Mouse (Mus musculus): ENCODE measurements around the gene Krt7. TPM values are rescaled to one million over a fixed set of nuclear protein-coding genes. Genes with fewer than 3 reads are reported as not detected.

Gene Krt7
- total RNA-seq, 2 experiments from 2014 or later: 0.16 TPM; not detected in 1

- intact Hi-C loops (cut with DNase I): no loop called here
- no peak for DNase-seq
Observed at GRCm38 (mm10) chr15:101375956-101376775, 34.7 kb upstream of the Krt7 start.

GRCm38 (mm10) chr15:101376776-101377061, 34.1 kb upstream of the Krt7 start:
- no peak for DNase-seq
- intact Hi-C loops (cut with DNase I): no loop called here

- intact Hi-C loops (cut with DNase I): no loop called here
- DNase-seq: no peak
Observed at GRCm38 (mm10) chr15:101378646-101379045, 32.2 kb upstream of the Krt7 start.

- intact Hi-C loops (cut with DNase I): no loop called here
Observed at GRCm38 (mm10) chr15:101381758-101382157, 29.1 kb upstream of the Krt7 start.

GRCm38 (mm10) chr15:101382811-101383210, 28.0 kb upstream of the Krt7 start:
- intact Hi-C loops (cut with DNase I): no loop called here

More at GRCm38 (mm10) chr15:101381758-101382157, 29.1 kb upstream of the Krt7 start:
- no peak for DNase-seq

GRCm38 (mm10) chr15:101384610-101385009, 26.2 kb upstream of the Krt7 start:
- intact Hi-C loops (cut with DNase I): no loop called here
- DNase-seq: no peak

More at GRCm38 (mm10) chr15:101382811-101383210, 28.0 kb upstream of the Krt7 start:
- DNase-seq: peak; percentile 92

GRCm38 (mm10) chr15:101385064-101385463, 25.8 kb upstream of the Krt7 start:
- no peak for DNase-seq
- intact Hi-C loops (cut with DNase I): no loop called here

- intact Hi-C loops (cut with DNase I): no loop called here
- DNase-seq: no peak
Observed at GRCm38 (mm10) chr15:101387176-101387575, 23.7 kb upstream of the Krt7 start.

- DNase-seq: no peak
- intact Hi-C loops (cut with DNase I): no loop called here
Observed at GRCm38 (mm10) chr15:101388034-101388541, 22.8 kb upstream of the Krt7 start.

GRCm38 (mm10) chr15:101390203-101390602, 20.6 kb upstream of the Krt7 start:
- intact Hi-C loops (cut with DNase I): no loop called here
- DNase-seq: no peak

- intact Hi-C loops (cut with DNase I): no loop called here
- DNase-seq: no peak
Observed at GRCm38 (mm10) chr15:101392251-101392650, 18.6 kb upstream of the Krt7 start.

GRCm38 (mm10) chr15:101394908-101395307, 15.9 kb upstream of the Krt7 start:
- intact Hi-C loops (cut with DNase I): no loop called here
- no peak for DNase-seq

- no peak for DNase-seq
- intact Hi-C loops (cut with DNase I): no loop called here
Observed at GRCm38 (mm10) chr15:101396466-101396865, 14.4 kb upstream of the Krt7 start.

- intact Hi-C loops (cut with DNase I): no loop called here
- no peak for DNase-seq
Observed at GRCm38 (mm10) chr15:101396921-101397320, 13.9 kb upstream of the Krt7 start.

- no peak for DNase-seq
Observed at GRCm38 (mm10) chr15:101397683-101398082, 13.2 kb upstream of the Krt7 start.

GRCm38 (mm10) chr15:101398269-101398668, 12.6 kb upstream of the Krt7 start:
- intact Hi-C loops (cut with DNase I): no loop called here
- DNase-seq: no peak

More at GRCm38 (mm10) chr15:101397683-101398082, 13.2 kb upstream of the Krt7 start:
- intact Hi-C loops (cut with DNase I): no loop called here

GRCm38 (mm10) chr15:101412188-101412587, 1.3 kb downstream of the Krt7 start:
- intact Hi-C loops (cut with DNase I): no loop called here
- DNase-seq: no peak

GRCm38 (mm10) chr15:101413916-101414635, 3.2 kb downstream of the Krt7 start:
- no peak for DNase-seq
- intact Hi-C loops (cut with DNase I): no loop called here

- intact Hi-C loops (cut with DNase I): no loop called here
- DNase-seq: no peak
Observed at GRCm38 (mm10) chr15:101414807-101415565, 4.1 kb downstream of the Krt7 start.

- intact Hi-C loops (cut with DNase I): no loop called here
- no peak for DNase-seq
Observed at GRCm38 (mm10) chr15:101418950-101419349, 8.1 kb downstream of the Krt7 start.

GRCm38 (mm10) chr15:101420903-101421302, 10.1 kb downstream of the Krt7 start:
- intact Hi-C loops (cut with DNase I): loop anchor here (10.0 kb wide), 1 partner anchor 94 kb away; the partner anchor contains the start of gene Gm49425
- peak; percentile 35 for DNase-seq

Measured in left cerebral cortex, postnatal 4 days (tissue).